Mouse (Mus musculus) T-helper 1 cell (primary cell): ENCODE results near the gene Prpf31.

Source experiments
- in situ Hi-C: fragments of 300-600 bp; cut with MboI, MseI; formaldehyde crosslinking; loops from one replicate; pipeline ENCODE4 v1.15.1; 2025; ENCODE audit warnings: high pct_unique_total_duplicates

Prpf31 gene

GRCm38 (mm10) chr7:3683908-3684550 lies 54.2 kb downstream of the Prpf31 start:
- in situ Hi-C loops = no loop called here

GRCm38 (mm10) chr7:3684698-3685097 lies 54.9 kb downstream of the Prpf31 start:
- in situ Hi-C loops = no loop called here

GRCm38 (mm10) chr7:3685400-3686187 lies 55.8 kb downstream of the Prpf31 start:
- in situ Hi-C loops = no loop called here

- in situ Hi-C loops = no loop called here
Observed at GRCm38 (mm10) chr7:3691919-3692318, 62.1 kb downstream of the Prpf31 start.
